Mouse (Mus musculus) myocyte (in vitro differentiated cells): Measurements from ENCODE around the gene Snrnp27.

Experiments
- CEBPB ChIP-seq: IDR thresholded peaks from 2 replicates; pipeline ENCODE4 v1.6.1; 2011; ENCODE audit warnings: mild to moderate bottlenecking, moderate library complexity; ENCODE audit not compliant: poor library complexity, insufficient read depth, severe bottlenecking
- E2F4 ChIP-seq: IDR thresholded peaks from one replicate; pipeline ENCODE4 v1.6.1; 2011; ENCODE audit warnings: mild to moderate bottlenecking, control low read depth, moderate library complexity; ENCODE audit not compliant: insufficient read depth
- MAX ChIP-seq: IDR thresholded peaks from one replicate; pipeline ENCODE4 v1.6.1; 2011; ENCODE audit warnings: low read depth, mild to moderate bottlenecking, control low read depth
- MYOD1 ChIP-seq, 3 experiments: IDR thresholded peaks; one replicate each; pipeline ENCODE4 v1.6.1; 2011; ENCODE audit warnings: control low read depth in 2 of 3, low read depth in 2 of 3, mild to moderate bottlenecking in 2 of 3, moderate library complexity in 1 of 3; ENCODE audit not compliant: insufficient read length in 2 of 3, control insufficient read depth in 1 of 3
- MYOG ChIP-seq, 3 experiments: IDR thresholded peaks; one replicate each; pipeline ENCODE4 v1.6.1; 2011; ENCODE audit warnings: control low read depth in 2 of 3, low read depth in 2 of 3, mild to moderate bottlenecking in 2 of 3; ENCODE audit not compliant: insufficient read length in 2 of 3, control insufficient read depth in 1 of 3, insufficient read depth in 1 of 3
- POLR2A ChIP-seq: IDR thresholded peaks from one replicate; pipeline ENCODE4 v1.6.1; 2011; ENCODE audit warnings: low read depth, mild to moderate bottlenecking, control low read depth, moderate library complexity; ENCODE audit not compliant: insufficient read length
- POLR2AphosphoS2 ChIP-seq: IDR thresholded peaks from one replicate; pipeline ENCODE4 v1.6.1; 2011; ENCODE audit warnings: low read depth, control low read depth; ENCODE audit not compliant: insufficient read length
- REST ChIP-seq: IDR thresholded peaks from one replicate; pipeline ENCODE4 v1.6.1; 2011; ENCODE audit warnings: mild to moderate bottlenecking, control low read depth, moderate library complexity; ENCODE audit not compliant: insufficient read depth, insufficient read length
- SRF ChIP-seq: IDR thresholded peaks from one replicate; pipeline ENCODE4 v1.6.1; 2011; ENCODE audit warnings: low read depth; ENCODE audit not compliant: control insufficient read depth, insufficient read length
- TCF12 ChIP-seq: IDR thresholded peaks from one replicate; pipeline ENCODE4 v1.6.1; 2011; ENCODE audit warnings: mild to moderate bottlenecking, control low read depth; ENCODE audit not compliant: poor library complexity, insufficient read depth, severe bottlenecking
- TCF3 ChIP-seq: IDR thresholded peaks from one replicate; pipeline ENCODE4 v1.6.1; 2011; ENCODE audit warnings: low read depth, control low read depth; ENCODE audit not compliant: insufficient read length
- USF1 ChIP-seq: IDR thresholded peaks from one replicate; pipeline ENCODE4 v1.6.1; 2011; ENCODE audit warnings: low read depth, mild to moderate bottlenecking, control low read depth, moderate library complexity

GRCm38 (mm10) chr6:86733183-86733876 is 49.0 kb upstream of the Snrnp27 start, which contains the start of gene Gmcl1:
- no peak for TF ChIP-seq USF1
- peak; percentile 96 for TF ChIP-seq POLR2A
- TF ChIP-seq TCF12, result no peak
- TF ChIP-seq TCF3, result no peak
- no peak for TF ChIP-seq E2F4
- peak; percentile 81 for TF ChIP-seq SRF
- peak; percentile 91 for TF ChIP-seq POLR2AphosphoS2
- no peak for TF ChIP-seq MAX
- no peak for TF ChIP-seq REST
- no peak for TF ChIP-seq CEBPB
- TF ChIP-seq MYOD1 (IDR thresholded peaks at IDR 0.05; ENCODE audit: control insufficient read depth in 1 of 3, insufficient read length in 2 of 3, low read depth in 2 of 3), result no peak
- TF ChIP-seq MYOG (IDR thresholded peaks at IDR 0.05; ENCODE audit: control insufficient read depth in 1 of 3, insufficient read depth in 1 of 3, insufficient read length in 2 of 3, low read depth in 2 of 3), result peak in 1 of 3 experiments; percentile 8
